Comparison of ENCODE assay signal across 1 mouse cellular context in the genomic region with DNA sequence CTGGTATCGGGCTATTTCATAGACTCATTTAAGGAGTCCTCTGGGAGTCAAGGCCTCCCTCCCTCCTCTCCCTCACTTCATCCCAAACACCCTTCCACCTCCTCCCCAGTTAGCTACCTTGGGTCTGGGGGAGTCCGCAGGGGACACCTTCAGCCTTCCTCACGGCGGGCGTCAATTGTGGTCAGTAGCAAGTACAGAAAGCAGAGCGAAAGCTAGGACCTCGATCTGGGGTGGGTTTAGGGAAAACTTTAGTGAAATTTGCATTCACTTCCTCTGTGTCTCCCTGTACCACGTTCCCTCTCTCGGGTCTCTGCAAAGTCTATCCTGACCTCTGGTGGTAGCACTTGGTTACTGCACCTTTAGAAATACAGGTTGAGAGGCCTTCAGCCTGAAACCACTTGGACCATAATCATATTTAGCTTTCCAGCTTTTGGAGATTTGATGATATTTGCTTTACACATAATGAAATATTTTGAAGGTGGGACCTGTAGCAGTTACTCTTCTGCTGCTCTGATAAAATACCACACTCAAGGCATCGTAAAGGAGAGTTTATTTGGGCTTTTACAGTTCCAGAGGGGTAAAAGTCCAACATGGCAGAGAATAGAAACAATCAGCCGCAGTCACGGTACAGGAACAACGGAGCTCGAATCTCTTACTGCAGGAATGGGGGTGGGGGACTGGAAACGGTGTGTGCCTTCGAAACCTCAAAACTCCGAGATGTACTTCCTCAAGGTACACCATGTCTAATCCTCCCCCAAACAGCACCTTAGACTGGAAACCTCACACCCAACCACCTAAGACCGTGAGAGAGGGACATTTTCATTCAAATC.
TF ChIP-seq lines count a peak whose summit lies in the region.

No protein-coding gene starts in this region.

TF ChIP-seq in MEL, 35 proteins besides CTCF, POLR2A, EP300 and RAD21 (continued from another document):
- TF ChIP-seq NRF1 (IDR thresholded peaks at IDR 0.05; ENCODE audit: insufficient read depth, low read depth, low read length, poor library complexity, severe bottlenecking), result no peak
- no peak for TF ChIP-seq MAFK (IDR thresholded peaks at IDR 0.05; ENCODE audit: borderline replicate concordance, low read depth, low read length)
- no peak for TF ChIP-seq MYB (IDR thresholded peaks at IDR 0.05; ENCODE audit: low read depth, low read length)
- peak; percentile 59; the same call in 1 of the 2 replicates for TF ChIP-seq ZMIZ1 (IDR thresholded peaks at IDR 0.05; ENCODE audit: low read depth, low read length)
TF ChIP-seq in MEL: peak in this region for 14.
